Mouse (Mus musculus): ENCODE measurements around the gene Brd1. TPM values are rescaled to one million over a fixed set of nuclear protein-coding genes. Genes with fewer than 3 reads are reported as not detected.
"Not testable (repeated sequence)": the region's sequence is repeated elsewhere in the genome, so short reads cannot be mapped to it uniquely, and the experiment has no call there.

Brd1 gene
- total RNA-seq (2021): 10 to 100 TPM; 25.0 to 25.4 TPM
- long read RNA-seq, experiment 1, full-length matches to known transcripts: 6 of 27 reads
- long read RNA-seq, experiment 1, partial matches to known transcripts: 9 of 27 reads
- long read RNA-seq, experiment 1, other reads (novel, unspliced or antisense): 12 of 27 reads
- long read RNA-seq, experiment 2, partial matches to known transcripts: 6 of 15 reads
- long read RNA-seq, experiment 2, other reads (novel, unspliced or antisense): 7 of 15 reads

DNA sequence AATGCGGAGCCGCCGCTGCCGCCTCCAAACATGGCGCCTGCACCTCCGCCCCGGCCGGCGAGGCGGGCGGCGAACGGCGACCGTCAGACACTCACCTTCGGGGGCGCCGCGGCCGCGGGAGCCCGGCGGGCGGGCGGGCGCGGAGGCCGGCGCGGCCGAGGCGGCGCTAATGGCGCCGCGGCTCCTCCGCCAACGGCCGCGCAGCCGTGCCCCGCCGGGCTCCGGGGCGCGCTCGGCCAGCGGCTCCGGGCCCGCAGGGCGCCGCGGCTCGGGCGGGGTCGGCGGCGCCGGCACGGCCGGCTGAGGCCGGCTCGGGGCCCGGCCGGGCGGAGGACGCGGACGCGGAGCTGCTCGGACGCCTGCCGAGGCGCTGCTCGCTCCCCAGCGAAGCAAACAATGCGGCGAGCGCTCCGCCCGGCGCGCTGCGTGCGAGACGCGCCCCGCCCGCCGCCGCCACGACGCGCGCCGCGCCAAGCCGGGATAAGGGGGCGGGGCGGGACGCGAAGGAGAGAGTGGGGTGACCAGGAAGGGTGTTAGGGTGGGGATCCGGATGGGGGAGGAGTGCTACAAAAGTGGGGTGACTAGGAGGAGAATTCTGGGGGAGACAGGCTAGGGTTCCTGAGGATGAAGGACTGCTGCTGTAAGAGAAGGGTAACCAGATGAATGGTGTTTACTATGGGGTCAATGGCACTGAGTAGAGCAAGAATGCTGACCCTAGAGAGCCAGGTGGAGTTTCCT, at the start of gene Brd1:
Gene Brd1 (minus strand): TSS at position 400 of the 738 bp plus-strand sequence.
- H3K27ac ChIP-seq: peak within 1 kb of the TSS; percentile 89
- peak within 1 kb of the TSS; percentile 95 for H3K4me3 ChIP-seq
- intact Hi-C loops (cut with DNase I): loop anchor here (2.0 to 10.0 kb wide), 2 partner anchors 17 to 461 kb away; partner anchors contain the start of genes Dennd6b and Zbed4
- no peak for TF ChIP-seq CTCF (IDR thresholded peaks at IDR 0.05)
- peak; percentile 91 for DNase-seq

DNA sequence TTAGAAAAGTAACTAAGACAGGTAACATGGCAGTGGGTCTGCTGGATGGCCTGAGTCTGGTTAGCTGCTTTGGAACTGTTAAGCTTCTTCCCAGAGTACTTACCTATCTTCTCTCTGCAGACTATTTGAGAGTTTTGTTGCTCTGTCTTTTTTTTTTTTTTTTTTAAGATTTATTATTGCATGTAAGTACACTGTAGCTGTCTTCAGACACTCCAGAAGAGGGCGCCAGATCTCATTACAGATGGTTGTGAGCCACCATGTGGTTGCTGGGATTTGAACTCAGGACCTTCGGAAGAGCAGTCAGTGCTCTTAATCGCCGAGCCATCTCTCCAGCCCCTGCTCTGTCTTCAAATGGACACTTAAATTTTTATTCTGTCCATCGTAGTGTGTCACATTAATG, 40.6 kb upstream of the Brd1 start:
- peak; percentile 25; the same call in 1 of the 2 replicates for TF ChIP-seq CTCF (IDR thresholded peaks at IDR 0.05)
- H3K27ac ChIP-seq; H3K4me3 ChIP-seq; DNase-seq; intact Hi-C loops (cut with DNase I): not testable (repeated sequence)

DNA sequence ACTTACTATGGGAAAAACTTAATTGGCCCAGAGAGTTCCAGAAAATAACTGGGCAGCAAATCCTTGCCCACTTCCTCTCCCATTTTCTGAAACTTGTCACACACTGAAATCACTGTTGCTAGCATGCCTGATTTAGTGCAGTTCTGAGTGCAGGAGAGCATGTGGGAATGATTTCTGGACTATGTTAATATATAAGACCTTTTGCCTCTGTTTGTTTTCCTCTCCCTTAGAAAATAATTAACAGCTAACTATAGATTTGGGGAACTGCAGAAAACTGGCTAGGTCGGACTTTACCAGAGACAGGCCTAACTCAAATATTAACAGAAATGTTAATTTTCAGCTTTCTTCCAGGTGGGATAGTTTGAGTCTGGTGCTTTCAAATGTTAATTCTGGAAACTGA, 34.5 kb upstream of the Brd1 start:
- Histone ChIP-seq H3K4me3 (no peak overlapping the region), H3K27ac (no peak overlapping the region)
- intact Hi-C loops (cut with DNase I): no loop called here
- no peak for DNase-seq
- TF ChIP-seq CTCF (IDR thresholded peaks at IDR 0.05): no peak

DNA sequence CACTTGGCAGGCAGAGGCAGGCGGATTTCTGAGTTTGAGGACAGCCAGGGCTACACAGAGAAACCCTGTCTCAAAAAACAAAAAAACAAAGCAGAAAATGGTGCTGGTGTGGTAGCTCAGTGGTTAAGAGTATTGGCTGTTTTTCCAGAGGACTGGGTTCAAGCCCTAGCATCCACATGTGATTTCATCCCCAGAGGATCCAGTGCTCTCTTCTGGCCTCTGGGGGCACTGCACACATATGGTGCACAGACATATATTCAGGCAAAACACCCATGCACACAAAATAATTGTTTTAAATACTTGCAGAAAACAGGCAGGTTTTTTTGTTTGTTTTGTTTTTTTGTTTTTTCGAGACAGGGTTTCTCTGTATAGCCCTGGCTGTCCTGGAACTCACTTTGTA, 32.1 kb upstream of the Brd1 start:
- DNase-seq; intact Hi-C loops (cut with DNase I): not testable (repeated sequence)

DNA sequence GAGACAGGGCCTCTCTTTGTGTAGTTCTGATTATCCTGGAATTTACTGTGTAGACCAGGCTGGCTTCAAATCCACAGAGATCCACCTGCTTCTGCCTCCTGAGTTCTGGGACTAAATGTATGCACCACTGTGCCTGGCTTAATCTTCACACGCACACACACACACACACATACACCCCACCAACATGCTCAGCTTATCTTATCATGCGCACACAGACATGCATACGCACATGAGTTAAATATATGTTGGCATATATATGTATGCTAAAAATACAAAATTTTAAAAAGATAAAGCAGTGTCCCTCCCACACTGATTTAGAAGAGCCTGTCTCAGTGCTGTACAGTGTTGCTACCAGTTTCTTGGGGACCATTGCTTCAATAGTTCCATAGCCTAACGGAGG, 27.5 kb upstream of the Brd1 start:
- TF ChIP-seq CTCF (IDR thresholded peaks at IDR 0.05): no peak
- intact Hi-C loops (cut with DNase I): no loop called here
- no peak overlapping the region for H3K27ac ChIP-seq
- no peak for DNase-seq
- H3K4me3 ChIP-seq: no peak overlapping the region

More for the DNA sequence above, 32.1 kb upstream of the Brd1 start:
- not testable (repeated sequence) for H3K4me3 ChIP-seq, H3K27ac ChIP-seq

DNA sequence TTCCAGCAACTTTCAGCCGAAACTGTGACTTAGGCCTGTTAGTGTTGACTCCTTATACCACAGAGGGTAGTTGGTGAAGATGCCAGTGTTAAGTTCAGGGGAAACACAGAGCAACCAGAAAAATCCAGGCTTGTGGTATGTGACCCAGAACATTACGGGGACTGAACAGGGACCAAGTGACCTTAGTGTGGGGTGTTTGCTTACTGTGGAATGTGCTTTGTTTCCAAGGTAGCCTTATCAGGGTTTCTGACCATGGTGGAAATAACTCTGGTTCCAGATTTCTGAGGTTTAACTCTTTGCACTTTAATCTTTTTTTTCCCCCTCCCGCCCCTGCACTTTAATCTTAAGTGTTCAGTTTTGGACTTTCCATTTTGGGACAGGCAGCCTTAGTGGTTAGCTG, 24.0 kb upstream of the Brd1 start:
- intact Hi-C loops (cut with DNase I): no loop called here
- no peak for TF ChIP-seq CTCF (IDR thresholded peaks at IDR 0.05)
- no peak for DNase-seq
- Histone ChIP-seq H3K4me3 (no peak overlapping the region), H3K27ac (no peak overlapping the region)

DNA sequence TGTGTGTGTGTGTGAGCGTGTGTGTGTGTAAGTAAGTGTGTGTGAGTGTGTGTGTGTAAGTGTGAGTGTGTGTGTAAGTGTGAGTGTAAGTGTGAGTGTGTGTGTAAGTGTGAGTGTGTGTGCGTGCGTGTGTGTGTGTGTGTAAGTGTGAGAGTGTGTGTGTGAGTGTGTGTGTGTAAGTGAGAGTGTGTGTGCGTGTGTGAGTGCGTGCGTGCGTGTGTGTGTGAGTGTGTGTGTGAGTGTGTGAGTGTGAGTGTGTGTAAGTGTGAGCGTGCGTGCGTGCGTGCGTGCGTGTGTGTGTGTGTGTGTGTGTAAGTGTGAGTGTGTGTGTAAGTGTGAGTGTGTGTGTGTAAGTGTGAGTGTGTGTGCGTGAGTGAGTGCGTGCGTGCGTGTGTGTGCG, 21.7 kb upstream of the Brd1 start:
- TF ChIP-seq CTCF (IDR thresholded peaks at IDR 0.05): no peak
- intact Hi-C loops (cut with DNase I): no loop called here
- no peak for DNase-seq

DNA sequence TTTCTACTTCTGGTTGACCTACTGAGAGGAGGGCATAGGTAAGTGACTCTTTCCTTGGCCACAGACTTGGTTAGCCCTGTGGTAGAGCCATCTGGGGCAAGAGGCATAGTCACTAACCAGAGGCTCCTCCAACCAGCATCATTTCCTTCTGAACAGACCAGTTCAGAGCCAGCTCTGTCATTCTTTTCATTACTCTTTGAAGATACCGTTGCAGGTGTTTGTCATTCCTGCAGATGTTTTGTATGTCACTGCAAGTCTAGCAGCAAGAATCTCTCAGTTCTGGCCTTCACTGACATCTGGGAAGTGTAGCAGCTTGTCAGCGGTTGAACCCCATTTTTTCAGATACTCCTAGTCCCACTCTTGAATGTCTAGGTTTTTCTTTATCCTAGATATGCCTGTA, 20.9 kb upstream of the Brd1 start:
- TF ChIP-seq CTCF (IDR thresholded peaks at IDR 0.05): no peak
- no peak for DNase-seq
- H3K4me3 ChIP-seq: no peak overlapping the region
- intact Hi-C loops (cut with DNase I): loop anchor here (5.0 kb wide), 1 partner anchor 62 kb away; the partner anchor contains the start of genes Alg12 and Creld2
- no peak overlapping the region for H3K27ac ChIP-seq

More for the DNA sequence above, 21.7 kb upstream of the Brd1 start:
- no peak overlapping the region for H3K27ac ChIP-seq
- H3K4me3 ChIP-seq: no peak overlapping the region

DNA sequence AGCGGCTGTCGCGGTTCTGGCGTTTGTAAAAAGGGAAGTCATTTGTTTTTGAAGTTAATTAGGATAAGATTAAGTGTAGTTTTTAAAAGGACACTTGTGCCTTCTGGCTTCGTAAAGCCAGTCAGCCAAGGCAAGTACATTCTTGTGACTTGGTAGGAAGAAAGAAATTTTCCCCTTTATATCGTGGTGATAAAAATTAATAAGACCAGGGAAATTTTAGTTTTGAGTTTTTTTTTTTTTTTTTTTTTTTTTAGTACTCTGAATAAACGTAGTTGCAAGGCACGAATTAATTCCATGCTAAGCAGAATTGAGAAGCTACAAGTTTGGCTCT, 18.3 kb upstream of the Brd1 start:
- peak overlapping the region; percentile 76 for H3K4me3 ChIP-seq
- DNase-seq: no peak
- intact Hi-C loops (cut with DNase I): loop anchor here (5.0 kb wide), 1 partner anchor 65 kb away; the partner anchor contains the start of genes Alg12 and Creld2
- peak overlapping the region; percentile 89 for H3K27ac ChIP-seq
- no peak for TF ChIP-seq CTCF (IDR thresholded peaks at IDR 0.05)

DNA sequence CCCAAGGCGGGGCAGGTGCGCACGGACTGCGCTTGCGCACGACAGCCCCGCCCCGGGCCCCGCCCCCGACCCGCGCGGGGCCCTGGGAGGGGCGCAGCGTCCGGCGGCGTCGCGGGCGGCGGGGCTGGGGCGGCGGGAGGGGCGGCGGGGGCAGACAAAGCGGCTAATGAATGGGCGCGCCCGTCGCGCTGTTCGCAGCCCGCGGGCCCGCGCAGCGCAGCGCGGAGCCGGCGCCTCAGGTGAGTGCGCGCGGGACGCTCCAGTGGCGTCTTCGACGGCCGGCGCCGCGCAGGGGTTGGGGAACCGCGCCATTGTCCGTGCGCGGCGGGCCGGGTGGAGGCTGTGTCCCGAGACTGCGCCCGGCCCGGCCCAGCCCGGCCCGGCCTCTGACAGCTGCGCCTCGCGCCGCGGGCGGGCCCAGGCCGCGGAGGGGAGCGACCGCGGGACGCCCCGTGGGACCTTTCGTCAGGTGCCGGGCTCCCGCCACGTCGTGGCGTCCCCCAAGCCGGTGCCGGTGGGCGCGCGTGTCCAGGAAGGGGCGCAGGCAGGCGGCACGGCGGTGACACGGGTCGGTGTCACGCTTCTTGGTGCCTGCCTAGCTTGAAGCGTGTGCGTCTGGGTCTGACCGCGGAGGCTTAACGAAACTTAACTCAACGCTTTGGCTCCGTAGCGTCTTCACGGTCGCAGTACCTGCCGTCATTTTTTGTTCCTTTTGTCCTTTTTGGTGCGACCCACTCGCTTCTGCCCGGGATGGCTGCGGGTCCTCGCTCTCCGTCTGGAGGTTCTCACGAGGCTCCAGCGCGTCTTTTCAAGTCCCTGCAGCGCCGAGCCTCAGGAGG, 17.8 kb upstream of the Brd1 start, which contains the start of gene Zbed4:
Gene Zbed4 (plus strand): TSS at position 97 of the 839 bp plus-strand sequence.
- intact Hi-C loops (cut with DNase I): loop anchor here (2.0 to 5.0 kb wide), 2 partner anchors 19 to 66 kb away; partner anchors contain the start of genes Alg12 and Creld2
- Histone ChIP-seq H3K27ac (peak within 1 kb of the TSS; percentile 97), H3K4me3 (peak within 1 kb of the TSS; percentile 76)
- no peak for TF ChIP-seq CTCF (IDR thresholded peaks at IDR 0.05)
- DNase-seq: peak; percentile 70

DNA sequence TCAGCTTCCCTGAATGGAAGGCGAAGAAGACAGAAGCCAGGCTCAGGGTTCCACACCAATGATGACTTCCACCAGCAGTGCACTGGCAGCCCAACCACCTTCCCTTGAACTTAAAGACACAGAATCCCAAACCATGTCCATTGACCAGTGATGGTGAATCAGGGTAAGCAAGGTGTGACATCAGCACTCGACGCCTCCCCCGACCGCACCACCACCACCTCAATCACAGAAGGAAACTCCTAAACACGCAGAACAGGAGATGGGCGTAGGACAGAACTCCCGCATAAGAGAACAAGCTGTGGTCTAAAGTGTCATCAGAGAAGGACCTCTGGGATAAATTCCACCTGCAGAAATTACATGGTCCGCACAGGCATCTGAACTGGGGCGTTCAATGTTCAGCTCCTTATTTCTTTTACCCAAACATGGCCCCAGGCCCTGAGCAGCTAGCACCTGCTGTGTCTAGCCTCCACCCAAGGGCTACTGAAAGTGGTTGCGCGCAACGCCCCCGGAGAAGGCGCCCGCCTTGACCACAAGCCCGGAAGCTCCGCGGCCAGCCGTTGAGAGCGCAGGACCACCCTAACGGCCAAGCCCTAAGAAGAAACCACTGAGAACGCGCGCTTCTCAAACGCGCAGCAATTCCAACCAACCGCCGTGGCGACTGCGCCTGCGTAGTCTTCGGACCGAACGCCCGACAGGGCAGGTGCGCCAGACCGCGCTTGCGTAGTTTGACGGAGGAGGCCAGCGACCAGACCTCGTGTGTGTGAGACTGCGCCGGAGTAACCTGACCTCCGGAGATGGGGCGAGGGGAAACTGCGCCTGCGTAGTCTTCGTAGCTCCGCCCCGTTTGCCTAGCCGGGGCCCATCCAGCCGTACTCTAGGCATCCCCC, 16.9 kb upstream of the Brd1 start:
- intact Hi-C loops (cut with DNase I): loop anchor here (2.0 to 5.0 kb wide), 2 partner anchors 18 to 66 kb away; partner anchors contain the start of genes Alg12 and Creld2
- peak; percentile 100 for DNase-seq
- peak overlapping the region; percentile 76 for H3K4me3 ChIP-seq
- no peak for TF ChIP-seq CTCF (IDR thresholded peaks at IDR 0.05)
- peak overlapping the region; percentile 97 for H3K27ac ChIP-seq
